Mouse (Mus musculus): ENCODE results near the gene Bloc1s1.

Bloc1s1 gene

DNA sequence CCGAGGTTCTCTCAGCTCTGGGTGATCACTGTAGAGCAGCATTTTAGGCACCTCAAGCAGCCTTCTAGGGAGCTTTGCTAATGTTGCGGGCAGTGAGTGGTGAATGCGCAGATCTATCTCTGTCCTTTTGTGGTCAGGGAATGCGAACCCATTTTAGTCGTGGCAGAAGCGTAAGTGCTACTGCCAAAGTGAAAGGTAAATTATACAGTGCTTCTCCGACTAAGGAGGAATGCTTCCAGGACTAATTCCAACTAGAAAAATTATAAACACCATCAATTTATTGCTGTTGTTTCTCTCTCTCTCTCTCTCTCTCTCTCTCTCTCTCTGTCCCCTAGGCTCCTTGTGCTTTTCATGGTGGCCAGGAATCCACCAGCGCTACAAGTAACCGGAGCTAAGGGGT is at the start of gene Bloc1s1:
TSS of gene Bloc1s1 (minus strand) at position 101 of the 400 bp plus-strand sequence.
- DNase-seq (ENCODE audit: low spot score in 2 of 2) = no peak

DNA sequence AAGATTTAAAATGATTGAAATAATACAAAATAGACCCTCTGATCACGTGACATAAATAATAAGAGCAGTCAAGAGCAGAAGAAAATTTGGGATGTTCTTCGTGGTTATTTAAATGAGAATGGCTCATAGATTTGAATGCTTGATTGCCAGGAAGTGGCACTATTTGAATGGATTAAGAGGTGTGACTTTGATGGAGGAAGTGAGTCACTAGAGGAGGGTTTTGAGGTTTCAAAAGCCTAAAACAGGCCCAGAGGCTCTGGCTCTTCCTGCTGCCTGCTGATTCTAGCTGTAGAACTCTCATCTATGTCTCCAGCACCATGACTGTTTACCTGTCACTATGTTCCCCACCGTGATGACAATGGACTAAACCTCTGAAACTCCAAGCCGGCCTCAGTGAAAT is 49.0 kb upstream of the Bloc1s1 start:
- DNase-seq (ENCODE audit: low spot score in 2 of 2) = no peak

DNA sequence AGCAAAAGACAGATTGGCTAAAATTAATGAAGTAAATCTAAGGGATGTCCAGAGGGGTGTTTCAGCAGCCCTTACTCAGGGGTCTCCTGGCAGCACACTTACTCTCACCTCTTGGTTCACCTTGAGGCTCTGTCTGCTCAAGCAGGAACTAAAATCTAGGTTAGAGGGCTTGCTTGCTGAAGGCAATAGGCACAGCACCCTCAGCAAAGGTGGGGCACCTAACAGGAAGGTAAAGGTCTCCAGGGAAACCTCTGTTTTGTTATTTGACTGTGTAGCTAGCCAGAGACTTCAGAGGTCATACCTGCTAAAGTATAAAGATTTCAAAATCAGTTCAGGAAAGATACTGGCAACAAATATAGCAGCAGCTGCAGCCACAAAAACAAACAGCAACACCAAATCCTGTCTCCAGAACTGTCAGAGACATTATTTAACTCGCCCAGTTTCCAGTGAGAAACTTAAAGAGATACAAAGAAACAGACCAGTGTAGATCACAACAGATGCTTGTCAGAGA is 47.0 kb upstream of the Bloc1s1 start:
- DNase-seq (ENCODE audit: low spot score in 2 of 2) = no peak

DNA sequence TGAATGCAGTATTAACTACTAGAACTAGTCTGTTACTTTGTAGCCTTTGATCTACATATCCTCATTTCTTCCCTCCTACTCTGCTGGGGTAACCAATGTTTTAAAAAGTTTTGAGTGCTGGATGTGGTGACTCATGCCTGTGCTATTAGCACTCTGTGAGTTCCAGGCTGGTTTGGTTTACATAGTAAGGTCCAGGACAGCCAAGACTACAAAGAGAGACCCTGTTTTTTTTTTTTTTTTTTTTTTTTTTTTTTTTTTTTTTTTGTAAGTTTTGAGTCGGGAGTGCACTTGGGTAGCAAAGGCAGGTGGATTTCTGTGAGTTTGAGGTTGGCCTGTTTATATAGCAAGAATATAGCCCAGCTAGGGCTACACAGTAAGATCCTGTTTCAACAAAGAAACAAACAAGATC is 44.5 kb upstream of the Bloc1s1 start:
- DNase-seq (ENCODE audit: low spot score in 2 of 2) = no peak

DNA sequence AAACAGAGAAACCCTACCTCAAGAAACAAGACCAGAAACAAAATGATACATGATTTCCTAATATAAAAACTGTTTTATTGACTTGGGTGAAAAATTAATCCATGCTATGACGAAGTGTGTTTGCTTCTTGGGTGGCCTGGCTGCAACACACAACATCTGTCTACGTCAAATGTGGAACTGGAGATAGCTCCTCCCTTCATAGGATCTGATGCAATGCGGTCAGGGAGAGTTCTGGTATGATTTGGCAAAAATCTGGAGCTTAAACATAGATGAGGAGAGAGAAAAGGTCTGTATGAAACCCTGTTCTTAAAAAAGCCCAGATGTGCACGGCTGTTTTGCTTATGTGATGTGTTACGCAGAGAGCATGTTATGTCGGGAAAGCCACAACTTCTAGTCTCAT is 42.0 kb upstream of the Bloc1s1 start:
- no peak for DNase-seq (ENCODE audit: low spot score in 2 of 2)

DNA sequence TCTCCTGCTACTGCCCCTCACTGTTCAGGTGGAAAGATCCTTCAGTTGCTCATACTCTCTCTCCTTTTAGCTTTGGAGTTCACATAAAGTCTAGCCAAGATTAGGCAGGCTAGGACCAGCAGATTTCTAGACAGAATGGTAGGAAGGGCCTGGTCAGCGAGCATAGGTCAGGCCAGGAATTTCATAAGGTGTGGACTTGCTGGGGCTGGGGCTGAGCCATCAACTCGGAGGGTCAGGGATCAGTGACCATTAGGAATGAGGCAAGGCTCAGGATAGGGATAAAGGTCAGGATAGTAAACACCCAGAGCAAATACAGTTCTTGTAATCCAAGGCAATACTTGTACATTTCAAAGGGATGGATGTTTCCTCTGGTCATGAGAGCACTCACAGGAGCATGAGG is 41.1 kb upstream of the Bloc1s1 start:
- no peak for DNase-seq (ENCODE audit: low spot score in 2 of 2)

DNA sequence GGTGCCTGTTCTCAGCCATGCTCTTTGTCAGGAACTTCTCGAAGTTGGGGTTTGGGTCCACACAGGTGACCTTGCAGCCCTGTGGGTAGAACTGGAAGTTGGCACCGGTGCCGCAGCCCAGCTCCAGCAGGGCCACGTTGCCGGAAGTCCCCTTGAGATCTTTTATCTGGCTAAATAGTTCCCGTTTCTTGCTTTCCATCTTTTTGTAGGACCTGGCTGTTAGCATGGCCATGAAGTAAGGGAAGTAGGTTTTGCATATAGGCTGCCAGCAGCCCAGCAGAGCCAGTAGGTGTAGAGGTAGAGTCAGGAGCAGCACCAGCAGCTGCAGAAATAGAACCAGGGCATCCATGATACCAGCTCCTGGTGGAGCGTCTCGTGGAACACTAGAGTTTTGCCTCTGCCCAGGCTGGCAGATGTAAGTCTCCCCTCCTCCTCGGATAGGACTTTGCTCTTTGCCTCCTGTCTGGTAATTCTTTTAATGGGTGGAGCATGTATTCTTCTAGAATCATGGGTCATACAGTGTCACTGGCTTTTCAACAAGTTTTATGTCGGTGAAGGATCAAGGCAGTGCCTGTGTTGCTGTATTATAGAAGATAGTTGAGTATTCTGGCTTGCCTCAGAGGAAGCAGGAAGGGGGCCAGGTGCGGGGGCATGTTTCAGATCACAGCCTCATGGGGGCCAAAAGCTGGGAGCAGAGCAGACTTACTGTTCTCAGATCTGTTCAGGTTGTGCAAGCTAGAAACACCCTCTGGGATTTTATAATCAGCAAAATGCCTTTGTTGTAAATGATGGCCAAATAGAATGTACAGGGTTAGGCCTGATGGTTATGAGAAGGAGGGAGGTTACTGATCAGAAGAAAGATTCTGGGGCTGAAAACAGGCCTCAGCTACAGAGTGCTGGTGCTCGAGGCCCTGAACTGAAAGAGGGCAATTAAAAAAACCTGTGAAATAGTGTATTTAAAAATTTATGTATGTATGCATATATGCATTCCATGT is 37.1 kb upstream of the Bloc1s1 start, which contains the start of gene Mettl7b:
TSS of gene Mettl7b (minus strand) at position 399 of the 995 bp plus-strand sequence.
- no peak for DNase-seq (ENCODE audit: low spot score in 2 of 2)

DNA sequence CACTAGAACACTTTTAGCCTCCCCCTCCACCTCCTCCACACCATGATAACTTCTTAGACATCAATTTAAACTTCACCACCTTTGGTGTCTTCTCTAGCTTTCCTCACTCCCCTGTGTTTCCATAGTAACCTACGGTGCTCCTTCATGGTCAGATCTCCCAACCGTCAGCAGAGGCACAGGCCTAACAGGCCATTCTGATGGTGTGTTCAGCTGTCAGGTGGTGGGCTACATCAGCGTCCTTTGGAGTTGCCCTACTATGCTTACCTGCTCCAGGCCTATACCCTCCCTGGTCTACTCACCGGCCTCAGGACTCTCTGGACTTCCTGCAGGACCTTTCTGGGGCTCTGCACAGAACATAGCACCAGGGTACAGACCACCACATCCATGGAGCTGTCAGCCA is 36.3 kb upstream of the Bloc1s1 start:
- DNase-seq (ENCODE audit: low spot score in 2 of 2) = no peak

DNA sequence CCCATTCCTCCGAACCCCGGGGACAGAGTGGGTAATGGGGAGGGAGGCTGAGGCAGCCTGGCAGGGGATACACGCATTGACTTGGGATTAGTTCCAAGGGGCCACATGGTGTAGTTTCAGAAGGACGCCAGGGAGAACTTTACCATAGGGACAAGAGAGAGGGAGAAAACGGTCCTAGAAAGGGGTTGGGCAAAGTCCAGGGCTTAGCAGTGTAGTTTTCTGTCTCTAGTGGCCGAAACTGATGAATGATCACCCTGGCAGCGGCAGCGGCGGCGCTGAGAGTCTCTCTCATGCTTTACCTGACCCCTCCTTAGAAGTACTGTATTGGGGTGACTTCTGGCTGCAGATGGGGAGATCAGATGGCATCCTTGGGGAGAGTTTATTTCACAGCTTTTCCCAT is 34.5 kb upstream of the Bloc1s1 start:
- DNase-seq (ENCODE audit: low spot score in 2 of 2) = no peak

DNA sequence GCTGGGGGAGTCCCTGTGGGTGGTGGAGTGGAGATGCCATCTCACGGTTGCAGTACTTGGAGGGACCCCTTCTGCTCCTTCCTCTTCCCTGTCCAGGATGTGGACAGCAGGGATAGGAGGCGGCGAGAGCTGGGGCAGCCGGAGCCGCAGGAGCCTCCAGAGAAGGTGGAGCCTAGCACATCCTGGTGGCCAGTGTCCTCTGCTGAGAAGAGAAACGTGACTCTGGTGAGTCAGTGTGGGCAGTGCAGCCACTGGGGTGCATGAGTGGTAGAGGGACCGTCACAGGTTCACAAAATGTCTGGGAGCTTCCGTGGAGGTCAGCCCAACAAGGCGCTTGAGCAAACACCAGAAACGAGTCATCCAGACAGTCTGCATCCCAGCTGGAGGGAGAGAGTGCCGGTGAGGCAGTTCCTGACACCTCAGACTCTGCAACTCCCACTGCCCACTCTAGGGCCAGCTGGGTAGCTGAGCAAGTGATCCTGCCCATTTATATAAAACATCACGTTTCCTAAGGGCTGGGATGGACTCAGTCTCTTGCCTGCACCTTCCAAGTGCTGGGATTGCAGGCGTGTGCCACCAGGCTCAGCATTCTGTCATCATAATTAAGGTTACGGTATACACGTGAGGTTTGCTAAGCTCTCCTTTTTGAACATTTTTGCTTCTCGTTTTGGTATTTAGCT is 26.5 kb upstream of the Bloc1s1 start:
- DNase-seq (ENCODE audit: low spot score in 2 of 2) = no peak

DNA sequence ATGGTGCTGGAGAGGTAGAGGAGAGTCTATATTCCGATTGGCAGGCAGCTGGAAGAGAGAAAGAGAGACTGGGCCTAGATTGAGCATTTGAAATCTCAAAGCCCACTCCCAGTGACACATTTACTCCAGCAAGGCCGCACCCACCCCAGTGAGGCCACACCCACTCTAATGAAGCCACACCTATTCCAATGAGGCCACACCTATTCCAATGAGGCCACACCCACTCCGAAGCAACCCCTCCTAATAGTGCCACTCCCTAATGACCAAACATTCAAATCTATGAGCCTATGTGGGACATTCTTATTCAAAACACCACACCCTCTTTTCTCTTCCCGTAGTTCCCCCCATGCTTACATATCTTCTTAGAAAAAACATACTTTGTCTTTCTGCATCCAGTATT is 23.7 kb upstream of the Bloc1s1 start:
- DNase-seq (ENCODE audit: low spot score in 2 of 2) = no peak

DNA sequence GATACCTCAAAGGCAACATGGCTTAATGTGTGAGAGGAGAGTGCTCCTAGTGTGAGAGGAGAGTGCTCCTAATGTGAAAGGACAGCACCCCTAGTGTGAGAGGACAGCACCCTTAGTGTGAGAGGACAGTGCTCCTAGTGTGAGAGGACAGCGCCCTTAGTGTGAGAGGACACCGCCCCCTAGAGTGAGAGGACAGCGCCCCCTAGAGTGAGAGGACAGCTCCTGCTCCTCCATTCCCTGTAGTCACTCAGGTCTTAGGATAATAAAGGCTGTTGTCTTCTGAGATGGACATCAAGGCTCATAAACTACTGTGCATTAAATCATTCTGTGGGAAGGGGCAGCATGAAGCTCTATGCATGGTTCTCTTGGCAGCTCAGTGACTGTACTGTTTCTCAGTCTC is 21.8 kb upstream of the Bloc1s1 start:
- DNase-seq (ENCODE audit: low spot score in 2 of 2) = no peak

DNA sequence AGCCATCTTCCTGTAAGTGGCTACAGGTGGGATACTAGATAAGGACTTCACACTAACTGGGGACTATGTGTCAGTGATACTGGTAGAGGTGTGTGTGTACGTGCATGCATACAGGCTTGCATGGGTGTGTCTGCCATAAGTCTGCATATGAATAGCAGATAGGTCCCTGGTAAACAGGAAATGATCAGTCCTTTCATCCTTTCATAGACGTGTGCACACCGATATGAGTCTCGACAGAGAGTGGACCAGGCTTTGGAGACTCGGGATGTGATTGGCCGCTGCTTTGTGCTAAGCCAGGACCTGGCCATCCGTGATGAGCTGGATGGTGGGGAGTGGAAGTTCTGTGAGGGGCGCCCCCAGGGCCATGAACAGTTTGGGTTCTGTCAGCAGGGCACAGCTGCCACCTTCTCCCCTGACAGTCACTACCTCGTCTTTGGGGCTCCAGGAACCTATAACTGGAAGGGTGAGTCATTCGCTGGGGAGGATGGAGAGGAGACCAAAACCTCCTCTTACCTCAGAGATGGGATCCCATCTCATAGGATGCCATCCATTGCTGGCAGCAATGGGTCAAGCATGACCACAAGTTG is 16.7 kb upstream of the Bloc1s1 start:
- DNase-seq (ENCODE audit: low spot score in 2 of 2) = no peak

DNA sequence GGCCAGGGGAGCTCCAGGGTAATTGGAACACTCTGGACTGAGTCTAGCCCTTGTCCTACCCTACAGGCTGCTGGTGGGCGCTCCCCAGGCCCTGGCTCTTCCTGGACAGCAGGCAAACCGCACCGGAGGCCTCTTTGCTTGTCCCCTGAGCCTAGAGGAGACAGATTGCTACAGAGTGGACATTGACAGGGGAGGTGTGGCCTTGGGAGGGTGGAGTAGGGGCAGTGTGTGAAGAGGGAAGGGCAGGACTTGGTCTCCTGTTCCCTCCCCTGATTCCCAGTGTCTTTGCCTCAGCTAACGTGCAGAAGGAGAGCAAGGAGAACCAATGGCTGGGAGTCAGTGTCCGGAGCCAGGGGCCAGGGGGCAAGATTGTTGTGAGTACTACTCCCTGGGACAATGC is 15.1 kb upstream of the Bloc1s1 start:
- no peak for DNase-seq (ENCODE audit: low spot score in 2 of 2)

DNA sequence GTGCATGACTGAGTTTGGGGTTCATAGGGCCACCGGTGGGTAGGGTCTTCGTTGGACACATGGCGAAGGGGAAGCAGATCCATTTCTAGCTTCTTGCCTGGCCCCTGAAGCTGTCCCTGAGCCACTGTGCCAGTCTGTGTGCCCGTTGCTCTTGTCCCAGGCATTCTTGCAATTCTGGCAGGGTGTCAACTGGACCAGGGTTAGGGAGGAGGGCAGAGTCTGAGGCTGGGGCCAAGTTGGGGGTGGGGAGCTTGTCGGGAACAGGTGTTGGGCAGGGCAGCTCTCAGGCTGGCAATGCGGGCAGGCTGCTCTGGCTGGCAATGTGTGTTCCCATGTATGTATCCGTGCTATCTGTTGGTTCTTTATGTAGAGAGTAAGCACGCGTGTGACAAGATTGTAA is 14.6 kb upstream of the Bloc1s1 start:
- no peak for DNase-seq (ENCODE audit: low spot score in 2 of 2)

DNA sequence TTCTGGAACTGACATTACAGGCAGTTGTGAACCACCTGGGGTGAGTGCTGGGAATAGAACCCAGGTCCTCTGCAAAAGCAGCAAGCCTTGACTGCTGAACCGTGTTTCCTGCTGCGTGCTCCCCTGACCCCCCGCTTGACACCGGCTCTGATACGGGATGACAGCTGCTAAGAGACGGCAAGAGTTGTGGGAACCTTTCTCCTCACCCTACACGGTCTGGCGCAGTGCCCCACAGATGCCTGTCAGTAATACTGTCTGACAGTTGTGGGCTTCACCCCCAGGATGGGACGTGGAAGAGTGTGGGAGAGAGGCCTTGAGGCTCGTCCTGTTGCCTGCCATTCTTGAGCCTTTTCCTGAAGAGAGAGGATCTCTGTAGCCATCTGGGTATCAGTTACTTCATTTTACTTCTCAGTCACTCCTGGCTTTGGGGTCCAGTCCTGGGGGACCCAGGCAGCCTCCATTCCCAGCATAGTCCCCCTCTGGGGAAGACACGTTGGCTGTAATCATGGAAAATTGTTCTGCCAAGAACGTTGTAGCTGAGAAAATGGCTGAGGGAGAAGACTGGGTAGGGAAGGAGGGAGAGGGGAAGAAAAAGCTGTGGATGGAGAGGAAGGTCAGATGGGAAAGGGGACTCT is 14.0 kb upstream of the Bloc1s1 start:
- DNase-seq (ENCODE audit: low spot score in 2 of 2) = no peak

DNA sequence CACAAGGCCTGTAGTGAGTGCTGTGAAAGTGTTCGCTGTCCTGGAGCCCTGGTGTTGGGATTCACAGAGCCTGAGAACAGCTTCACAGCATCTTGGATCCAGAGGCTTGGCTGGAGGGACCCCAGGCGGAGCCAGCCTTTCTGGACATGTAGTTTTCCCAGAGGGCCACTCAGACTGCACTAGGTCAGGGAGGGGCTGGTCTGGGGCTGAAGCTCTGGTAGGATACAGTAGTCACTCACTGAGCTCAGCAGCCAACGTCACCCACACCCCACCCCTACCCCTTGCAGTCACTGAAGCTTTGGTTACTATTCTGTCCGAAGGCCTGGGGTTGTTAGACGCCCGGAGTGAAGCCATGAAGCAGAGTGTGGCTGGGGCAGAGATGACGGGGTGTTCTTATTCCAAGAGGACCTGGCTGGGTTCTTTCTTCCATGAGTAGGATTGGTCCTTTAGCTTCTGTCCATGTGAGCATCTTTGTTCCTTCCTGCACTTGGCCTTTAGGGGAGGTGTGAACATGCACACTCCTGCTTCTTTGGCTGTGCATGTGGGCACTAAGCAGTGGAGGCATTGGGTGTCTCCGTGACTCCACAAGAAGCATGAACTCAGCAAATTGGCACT is 12.1 kb upstream of the Bloc1s1 start:
- no peak for DNase-seq (ENCODE audit: low spot score in 2 of 2)

DNA sequence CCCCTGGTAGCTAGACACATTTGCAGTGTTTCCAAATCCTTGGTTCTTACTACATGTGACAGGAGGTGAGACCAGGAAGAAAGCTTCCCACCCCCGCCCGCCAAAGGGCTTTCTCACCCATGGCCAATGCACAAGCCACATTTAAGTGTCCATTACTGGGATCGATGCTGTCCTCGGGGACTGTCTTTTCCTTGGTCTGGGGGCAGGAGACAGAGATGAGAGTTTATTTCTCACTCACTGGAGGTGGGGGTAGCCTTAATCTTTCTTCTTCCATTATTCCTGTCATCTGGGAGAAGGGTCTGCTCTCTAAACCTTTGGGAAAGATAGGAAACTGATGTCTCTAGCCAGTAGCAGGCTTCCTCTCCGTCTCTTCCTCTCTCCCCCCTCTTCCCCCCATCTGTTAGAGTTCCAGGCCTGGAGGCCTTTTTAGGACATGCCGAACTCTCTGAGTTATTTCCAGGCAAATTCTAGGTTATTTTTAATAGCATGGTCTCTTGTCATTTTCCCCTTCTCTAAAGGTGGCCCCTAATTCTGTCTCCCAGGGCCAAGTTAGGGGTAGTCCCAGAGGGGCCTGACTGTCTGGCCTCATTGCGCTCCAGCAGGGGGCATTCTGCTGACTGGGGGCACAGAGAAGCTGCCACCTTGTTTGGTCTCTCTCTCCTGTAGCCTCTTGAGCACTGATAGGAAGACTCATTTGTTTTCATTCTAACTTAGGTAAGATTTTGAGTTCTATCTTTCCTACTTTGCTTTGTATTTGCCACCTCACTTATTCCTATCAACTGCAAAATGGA is 11.4 kb upstream of the Bloc1s1 start:
- DNase-seq (ENCODE audit: low spot score in 2 of 2) = no peak

DNA sequence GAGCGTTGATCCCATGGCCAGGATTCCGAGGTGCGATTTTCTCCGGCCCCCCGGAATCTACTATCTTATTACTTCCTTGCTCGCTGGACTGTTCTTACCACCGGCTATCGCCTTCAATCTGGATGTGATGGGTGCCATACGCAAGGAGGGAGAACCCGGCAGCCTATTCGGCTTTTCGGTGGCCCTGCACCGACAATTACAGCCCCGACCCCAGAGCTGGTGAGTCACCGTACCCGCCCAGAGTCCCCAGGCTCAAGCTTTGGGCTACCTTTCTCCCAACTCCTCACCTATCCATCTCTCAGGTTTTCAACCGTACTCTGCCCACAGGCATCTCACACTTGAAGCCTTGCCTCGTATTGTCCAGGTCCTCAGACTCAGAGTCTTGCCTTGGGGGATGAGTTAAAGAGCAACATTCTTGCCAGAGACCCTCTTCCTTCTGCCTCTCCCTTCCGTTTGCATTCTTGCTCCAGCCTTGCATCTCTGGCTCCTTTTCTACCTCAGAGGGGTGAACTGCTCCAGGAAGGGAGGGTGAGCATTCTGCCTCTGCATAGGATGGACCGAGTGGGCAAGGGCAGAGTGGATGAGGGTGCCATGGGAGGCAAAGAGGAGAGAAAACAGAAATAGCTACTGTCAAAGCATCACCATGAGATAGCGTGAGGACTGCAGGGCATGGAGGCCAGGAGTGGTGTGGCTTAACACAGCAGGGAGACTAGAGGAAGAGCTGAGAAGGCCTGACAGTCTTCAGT is 10.3 kb upstream of the Bloc1s1 start:
- DNase-seq (ENCODE audit: low spot score in 2 of 2) = no peak

DNA sequence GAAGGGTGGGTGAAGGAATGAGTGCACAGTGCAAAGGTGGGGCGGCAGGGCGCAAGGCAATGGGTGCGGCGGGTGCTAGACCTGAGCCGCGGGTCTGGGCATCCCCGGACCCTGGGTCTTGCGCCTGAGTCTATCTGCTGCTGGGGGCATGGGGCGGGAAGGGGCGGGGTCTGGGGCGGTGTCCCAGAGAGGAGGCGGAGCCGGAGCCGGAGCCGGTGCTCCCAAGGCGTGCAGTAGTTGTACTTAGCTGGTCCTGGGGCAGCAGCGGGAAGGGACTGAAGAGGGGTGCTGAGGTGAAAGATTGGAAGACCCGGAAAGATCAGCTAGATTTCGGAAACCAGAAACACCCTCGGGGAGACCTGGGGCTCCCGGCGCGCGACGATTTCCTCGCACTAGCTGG is 9.7 kb upstream of the Bloc1s1 start, which contains the start of gene Itga7:
TSS of gene Itga7 (plus strand) at position 245 of the 400 bp plus-strand sequence.
- no peak for DNase-seq (ENCODE audit: low spot score in 2 of 2)
